Mouse (Mus musculus) forebrain, embryonic 10.5 days (tissue): ENCODE results near the gene Rnf214. TPM values are rescaled to one million over a fixed set of nuclear protein-coding genes. Genes with fewer than 3 reads are reported as not detected.

Experiments used
- DNase-seq: peaks from one replicate; pipeline ENCODE4 v3.0.0-alpha.2; 2017; ENCODE audit warnings: low spot score; ENCODE audit errors: extremely low spot score
- H3K27ac ChIP-seq: fragments of 300-500 bp; sonication (generic); 2 replicates; pipeline ENCODE4 v1.5.1; 2016; ENCODE audit warnings: mild to moderate bottlenecking
- H3K27me3 ChIP-seq: fragments of 300-500 bp; sonication (generic); 2 replicates; pipeline ENCODE4 v1.6.1; 2016; ENCODE audit warnings: mild to moderate bottlenecking; ENCODE audit not compliant: poor library complexity, severe bottlenecking
- H3K36me3 ChIP-seq: fragments of 300-500 bp; sonication (generic); replicated peaks from 2 replicates; pipeline ENCODE4 v1.6.1; 2016; ENCODE audit warnings: mild to moderate bottlenecking, moderate library complexity
- H3K4me1 ChIP-seq: fragments of 300-500 bp; sonication (generic); 2 replicates; pipeline ENCODE4 v1.6.1; 2016
- H3K4me3 ChIP-seq: fragments of 300-500 bp; sonication (generic); 2 replicates; pipeline ENCODE4 v1.5.1; 2016; ENCODE audit warnings: mild to moderate bottlenecking, moderate library complexity
- H3K9me3 ChIP-seq: fragments of 300-500 bp; sonication (generic); 2 replicates; pipeline ENCODE4 v1.6.1; 2016; ENCODE audit warnings: mild to moderate bottlenecking, moderate library complexity
- WGBS: fragments of 180-500 bp; shearing (Covaris S2); methylation state at CpG from one replicate; pipeline ENCODE4 v1.1.7; 2016; 5-methylcytosine and 5-hydroxymethylcytosine counted together
- polyA plus RNA-seq: library from polyadenylated mRNA; unstranded; fragments of >200 nt; fragmentation: Nextera tagmentation; extraction: Ambion mirVana; gene quantifications from 2 replicates; pipeline ENCODE4 v1.2.1, GENCODE M21; 2016

The Rnf214 gene
- polyA plus RNA-seq, 1 experiment from 2014 or later: 65.5 TPM

DNA sequence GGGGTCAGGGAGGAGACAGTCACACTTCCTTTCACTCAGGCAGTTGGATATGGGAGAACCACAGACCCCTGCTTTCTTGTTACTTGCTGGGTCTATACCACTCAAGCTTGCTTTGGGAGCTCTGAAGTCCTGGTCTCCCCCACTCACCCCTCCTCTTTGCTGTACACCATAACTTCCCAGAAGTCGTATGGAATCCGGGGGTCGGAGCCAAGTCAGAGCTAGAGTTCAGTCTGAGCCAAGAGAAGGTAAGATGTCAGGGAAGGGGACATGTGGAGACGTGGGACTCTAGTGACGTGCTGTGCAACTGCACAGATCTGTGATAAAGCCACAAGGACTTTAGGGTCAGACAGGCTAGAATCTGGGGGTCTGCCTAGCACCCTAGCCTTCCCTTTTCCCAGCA, 66.4 kb downstream of the Rnf214 start:
- no peaks in the 10 kb centered on the region for H3K27me3 ChIP-seq
- peaks cover 36% of the 10 kb centered on the region for H3K4me1 ChIP-seq
- no peak for DNase-seq
- peak overlapping the region; percentile 81; the same call in 1 of the 2 replicates for H3K4me3 ChIP-seq
- no peak overlapping the region for H3K27ac ChIP-seq
- 77% methylated on average over 5 of the region's 5 CpGs for WGBS
- H3K36me3 ChIP-seq: no peaks in the 10 kb centered on the region
- H3K9me3 ChIP-seq: no peaks in the 10 kb centered on the region

DNA sequence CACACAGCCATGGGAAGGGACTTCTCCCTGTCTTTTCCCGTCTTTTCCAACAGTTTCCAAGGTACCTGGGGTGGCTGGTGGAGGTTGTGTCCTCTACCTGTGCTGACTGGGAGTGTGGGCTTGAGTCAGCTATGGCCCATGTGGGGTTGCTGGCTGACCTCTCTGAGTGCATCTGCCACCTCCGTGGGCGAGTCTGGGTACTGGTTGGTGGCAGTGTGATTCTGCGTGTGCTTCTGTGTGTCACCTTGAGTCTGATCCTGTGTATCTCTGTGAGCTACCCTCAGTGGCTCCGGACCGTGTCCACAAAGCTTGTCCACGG, 66.8 kb downstream of the Rnf214 start:
- peak overlapping the region; percentile 81 for H3K4me3 ChIP-seq
- no peaks in the 10 kb centered on the region for H3K27me3 ChIP-seq
- 71% methylated on average over 7 of the region's 7 CpGs for WGBS
- H3K36me3 ChIP-seq: no peaks in the 10 kb centered on the region
- no peak overlapping the region for H3K27ac ChIP-seq
- no peaks in the 10 kb centered on the region for H3K9me3 ChIP-seq
- no peak for DNase-seq
- H3K4me1 ChIP-seq: peaks cover 35% of the 10 kb centered on the region

DNA sequence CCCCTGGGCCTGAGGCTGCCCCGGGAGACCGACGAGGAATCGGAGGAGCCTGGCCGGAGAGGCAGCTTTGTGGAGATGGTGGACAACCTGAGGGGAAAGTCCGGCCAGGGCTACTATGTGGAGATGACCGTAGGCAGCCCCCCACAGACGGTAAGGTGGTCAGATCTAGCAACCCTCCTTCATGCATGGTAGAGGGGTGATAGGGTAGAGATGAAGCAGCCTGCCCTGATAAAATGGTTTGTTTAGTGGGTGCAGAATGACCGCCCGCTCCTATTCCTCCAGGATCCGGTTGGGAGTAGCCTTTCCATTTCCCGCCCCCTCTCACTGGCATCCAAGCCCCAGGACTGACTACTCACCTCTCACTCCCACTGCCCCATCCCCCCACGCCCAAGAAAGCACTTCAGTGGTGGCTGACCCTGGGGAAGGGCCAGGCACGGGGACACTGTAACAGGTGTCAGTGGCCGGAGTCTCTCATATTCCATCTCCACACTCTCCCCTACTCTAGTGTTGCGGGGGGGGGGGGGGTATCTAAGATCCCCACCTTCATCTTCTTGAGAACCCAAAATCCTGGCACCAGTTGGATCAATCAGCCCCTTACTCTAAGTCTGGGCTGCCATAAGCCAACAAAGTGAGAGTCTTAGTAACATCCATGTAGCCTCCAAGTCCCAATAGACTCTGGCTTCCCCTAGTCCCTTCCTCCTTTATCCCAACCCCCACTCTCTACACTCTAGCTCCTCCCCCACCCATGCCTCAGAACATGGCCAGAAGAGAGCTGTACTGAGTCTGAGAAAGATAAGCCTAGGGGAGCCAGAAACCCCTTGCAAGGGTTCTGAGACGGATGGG, 67.4 kb downstream of the Rnf214 start:
- Histone ChIP-seq H3K4me1 (peaks cover 35% of the 10 kb centered on the region), H3K27me3 (no peaks in the 10 kb centered on the region), H3K9me3 (no peaks in the 10 kb centered on the region), H3K27ac (peak overlapping the region; percentile 83), H3K36me3 (no peaks in the 10 kb centered on the region), H3K4me3 (peak overlapping the region; percentile 81)
- WGBS: 11% methylated on average over 17 of the region's 17 CpGs
- no peak for DNase-seq

DNA sequence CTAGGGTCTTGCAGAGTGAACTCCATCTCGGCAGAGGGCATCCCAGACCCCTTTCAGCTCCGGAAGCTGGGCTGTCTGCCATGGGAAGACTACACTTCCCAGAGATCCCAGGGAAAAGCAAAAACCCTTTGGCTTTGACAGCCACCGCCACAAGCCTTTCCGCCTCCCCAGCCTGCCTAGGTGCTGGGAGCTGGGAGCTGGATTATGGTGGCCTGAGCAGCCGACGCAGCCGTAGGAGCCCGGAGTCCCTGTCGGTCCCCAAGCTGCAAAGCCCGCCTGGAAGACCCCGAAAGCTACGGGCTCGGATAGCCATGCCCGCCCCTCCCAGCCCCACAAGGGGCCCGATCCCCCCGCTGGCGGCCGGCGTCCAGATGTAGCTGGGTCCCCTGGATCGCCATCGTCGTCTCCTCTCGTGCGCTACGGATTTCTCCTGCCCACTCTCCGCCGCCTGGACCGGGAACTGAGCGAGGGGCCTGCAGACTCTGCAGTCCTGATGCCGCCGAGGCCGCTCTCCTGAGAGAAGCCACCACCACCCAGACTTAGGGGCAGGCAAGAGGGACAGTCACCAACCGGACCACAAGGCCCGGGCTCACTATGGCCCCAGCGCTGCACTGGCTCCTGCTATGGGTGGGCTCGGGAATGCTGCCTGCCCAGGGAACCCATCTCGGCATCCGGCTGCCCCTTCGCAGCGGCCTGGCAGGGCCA, 68.1 kb downstream of the Rnf214 start, which contains the start of gene Bace1:
Gene Bace1 (plus strand): TSS at position 147 of the 705 bp plus-strand sequence.
- Histone ChIP-seq H3K27ac (peak within 1 kb of the TSS; percentile 83), H3K4me3 (peak within 1 kb of the TSS; percentile 81), H3K27me3 (no peaks in the 10 kb centered on the region), H3K4me1 (peaks cover 35% of the 10 kb centered on the region), H3K9me3 (no peaks in the 10 kb centered on the region), H3K36me3 (no peaks in the 10 kb centered on the region)
- peak; percentile 77 for DNase-seq
- WGBS: under 1% methylated on average over 40 of the region's 40 CpGs

DNA sequence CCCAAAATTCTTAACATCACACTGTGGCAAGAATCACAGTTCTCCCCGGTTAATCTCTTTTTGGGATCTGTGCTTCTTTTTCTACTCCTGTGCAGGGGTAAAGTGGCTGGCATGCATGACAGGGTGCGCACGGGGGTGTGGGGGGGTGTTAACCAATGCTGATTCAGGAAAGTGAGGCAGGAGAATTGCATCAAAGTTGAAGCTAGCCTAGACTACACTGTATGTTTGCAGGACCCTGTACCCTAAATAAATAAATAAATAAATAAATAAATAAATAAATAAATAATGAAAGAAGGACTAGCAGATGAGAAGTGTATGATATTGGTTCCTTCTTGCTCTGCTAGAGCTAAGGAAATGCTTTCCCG, 68.7 kb downstream of the Rnf214 start:
- no peaks in the 10 kb centered on the region for H3K27me3 ChIP-seq
- 25% methylated on average over 4 of the region's 4 CpGs for whole genome bisulfite sequencing
- no peaks in the 10 kb centered on the region for H3K36me3 ChIP-seq
- H3K27ac ChIP-seq: no peak overlapping the region; the same call in 1 of the 2 replicates
- H3K9me3 ChIP-seq: no peaks in the 10 kb centered on the region
- H3K4me1 ChIP-seq: peaks cover 35% of the 10 kb centered on the region
- peak overlapping the region; percentile 81 for H3K4me3 ChIP-seq
- DNase-seq: no peak

DNA sequence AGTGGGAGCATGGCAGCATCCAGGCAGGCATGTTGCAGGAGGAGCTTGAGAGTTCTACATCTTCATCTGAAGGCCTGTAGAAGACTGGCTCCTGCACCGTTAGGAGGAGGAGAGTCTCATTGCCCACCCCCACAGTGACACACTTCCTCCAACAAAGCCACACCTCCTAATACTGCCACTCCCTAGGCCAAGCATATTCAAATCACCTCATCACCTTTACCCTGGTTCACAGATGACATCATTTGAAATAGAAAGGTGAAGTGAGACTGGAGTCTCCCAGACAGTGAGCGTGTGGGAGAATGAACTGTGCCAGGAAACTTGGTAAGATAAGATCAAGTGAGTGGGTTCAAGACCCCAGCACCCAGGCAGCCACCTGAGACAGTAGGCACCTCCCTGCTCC, 73.2 kb downstream of the Rnf214 start:
- peaks cover 3% of the 10 kb centered on the region; the same call in 1 of the 2 replicates for H3K9me3 ChIP-seq
- WGBS: 85% methylated on average over 2 of the region's 2 CpGs
- H3K27ac ChIP-seq: no peak overlapping the region
- no peak overlapping the region for H3K4me3 ChIP-seq
- DNase-seq: no peak
- H3K27me3 ChIP-seq: no peaks in the 10 kb centered on the region
- H3K4me1 ChIP-seq: peaks cover 8% of the 10 kb centered on the region
- H3K36me3 ChIP-seq: no peaks in the 10 kb centered on the region

DNA sequence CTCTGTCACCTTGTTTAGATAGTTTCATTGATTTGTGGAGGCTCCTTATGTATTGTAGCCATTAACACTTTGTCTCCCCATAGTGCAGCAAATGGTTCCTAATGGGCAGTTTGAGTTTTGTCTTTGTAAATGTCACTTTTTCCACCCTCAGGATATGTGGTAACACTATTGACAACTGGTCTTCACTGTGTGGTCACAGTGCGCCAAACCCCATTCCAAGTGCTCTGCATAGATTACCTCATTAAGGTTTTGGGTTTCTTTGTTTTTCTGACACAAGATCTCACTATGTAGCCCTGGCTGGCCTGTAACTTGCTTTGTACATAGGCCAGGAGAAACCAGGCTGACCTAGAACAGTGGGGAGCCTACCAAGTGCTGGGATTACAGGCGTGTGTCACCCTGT, 73.8 kb downstream of the Rnf214 start:
- H3K27ac ChIP-seq: no peak overlapping the region
- H3K27me3 ChIP-seq: no peaks in the 10 kb centered on the region
- WGBS: 85% methylated on average over 2 of the region's 2 CpGs
- H3K36me3 ChIP-seq: no peaks in the 10 kb centered on the region
- DNase-seq: no peak
- no peak overlapping the region for H3K4me3 ChIP-seq
- H3K4me1 ChIP-seq: peaks cover 8% of the 10 kb centered on the region
- peaks cover 3% of the 10 kb centered on the region; the same call in 1 of the 2 replicates for H3K9me3 ChIP-seq

DNA sequence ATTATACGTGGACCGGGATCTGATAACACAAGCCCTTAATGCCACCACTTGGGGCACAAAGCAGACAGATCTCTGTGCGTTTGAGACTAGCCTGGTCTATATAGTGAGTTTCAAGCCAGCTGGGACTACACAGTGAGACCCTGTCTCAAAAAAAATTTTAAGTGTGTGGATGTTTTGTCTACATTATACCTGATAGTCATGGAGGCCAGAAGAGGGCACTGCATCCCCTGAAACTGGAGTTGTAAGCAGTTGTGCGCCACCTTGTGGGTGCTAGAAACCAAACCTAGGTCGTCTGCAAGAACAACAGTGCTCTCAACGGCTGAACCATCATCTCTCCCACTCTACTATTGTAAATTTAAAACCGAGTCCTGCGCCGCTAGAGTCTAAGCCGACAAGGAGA, 77.6 kb downstream of the Rnf214 start:
- Histone ChIP-seq H3K27ac (peak overlapping the region; percentile 90; the same call in 1 of the 2 replicates), H3K4me1 (peaks cover 25% of the 10 kb centered on the region), H3K36me3 (no peaks in the 10 kb centered on the region), H3K4me3 (peak overlapping the region; percentile 82), H3K27me3 (no peaks in the 10 kb centered on the region), H3K9me3 (peaks cover 3% of the 10 kb centered on the region; the same call in 1 of the 2 replicates)
- 31% methylated on average over 10 of the region's 10 CpGs for WGBS
- peak; percentile 77 for DNase-seq

DNA sequence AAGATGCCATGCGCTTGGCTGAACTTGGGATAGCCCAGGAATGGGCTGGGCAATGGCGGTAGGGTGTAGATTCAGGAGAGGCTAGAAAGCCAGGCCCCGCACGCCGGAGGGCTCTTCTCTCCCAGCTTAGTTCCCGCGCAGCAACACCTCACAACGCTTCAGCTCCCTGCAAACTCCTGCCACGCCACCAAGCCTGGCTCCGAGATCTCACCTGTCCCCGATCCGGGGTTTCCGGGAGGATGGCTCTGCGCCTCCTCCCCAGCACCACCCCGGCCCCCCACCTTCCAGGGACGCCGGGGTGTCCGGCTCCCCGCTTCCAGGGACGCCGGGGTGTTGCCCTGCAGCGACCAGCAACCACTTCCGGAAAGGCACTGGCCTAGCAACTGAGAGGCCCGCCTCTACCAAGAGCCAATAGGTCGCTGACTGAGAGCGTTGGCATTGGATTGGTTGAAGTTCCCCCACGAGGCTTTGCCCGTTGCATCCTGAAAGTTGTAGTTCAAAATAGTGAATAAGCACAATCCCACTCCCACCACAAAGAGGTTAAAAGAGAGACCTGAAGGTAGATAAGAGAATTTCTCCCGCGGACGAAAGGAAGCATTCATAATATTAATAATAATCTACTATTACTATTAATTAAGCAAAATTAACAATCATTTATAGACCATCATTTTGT, 78.3 kb downstream of the Rnf214 start, which contains the start of gene Cep164:
Gene Cep164 (minus strand): TSS at position 401 of the 673 bp plus-strand sequence.
- H3K27me3 ChIP-seq: no peaks in the 10 kb centered on the region
- WGBS: 0% methylated on average over 31 of the region's 31 CpGs
- peak within 1 kb of the TSS; percentile 90 for H3K27ac ChIP-seq
- H3K4me1 ChIP-seq: peaks cover 25% of the 10 kb centered on the region
- H3K36me3 ChIP-seq: peaks cover 3% of the 10 kb centered on the region
- peak within 1 kb of the TSS; percentile 82 for H3K4me3 ChIP-seq
- DNase-seq: peak; percentile 90
- peaks cover 3% of the 10 kb centered on the region; the same call in 1 of the 2 replicates for H3K9me3 ChIP-seq

DNA sequence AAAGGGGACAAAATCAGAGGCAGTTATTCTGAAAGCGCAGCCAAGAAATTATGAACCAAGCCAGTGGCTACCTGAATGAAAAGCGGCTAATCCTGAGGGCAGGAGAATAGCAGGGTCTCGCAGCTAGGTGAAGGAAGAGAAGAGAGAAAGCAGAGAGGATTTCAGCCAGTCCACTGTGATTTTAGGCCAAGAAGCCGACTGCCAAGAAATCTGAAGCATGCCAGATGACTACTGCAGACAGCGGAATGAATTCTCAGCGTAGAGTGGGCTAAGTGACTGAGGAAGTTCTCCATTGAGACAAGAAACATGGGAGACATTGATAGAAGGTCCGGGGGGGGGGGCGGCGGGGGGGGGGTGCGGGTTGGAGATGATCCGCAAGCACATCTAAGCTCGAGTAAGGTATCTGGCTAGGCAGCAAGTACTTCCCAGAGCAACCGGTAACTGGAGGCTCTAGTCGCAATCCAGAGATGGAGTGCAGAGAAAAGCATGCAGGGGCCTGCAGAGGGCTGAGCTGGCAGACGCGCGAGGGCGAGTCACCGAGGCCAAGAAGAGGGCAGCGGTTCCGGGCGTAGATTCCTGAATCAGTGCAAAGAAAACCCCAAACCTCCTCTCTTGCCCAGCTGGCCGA, 78.9 kb downstream of the Rnf214 start:
- peaks cover 25% of the 10 kb centered on the region for H3K4me1 ChIP-seq
- peak overlapping the region; percentile 90 for H3K27ac ChIP-seq
- H3K27me3 ChIP-seq: no peaks in the 10 kb centered on the region
- WGBS: 5% methylated on average over 19 of the region's 23 CpGs
- H3K9me3 ChIP-seq: peaks cover 3% of the 10 kb centered on the region; the same call in 1 of the 2 replicates
- DNase-seq: no peak
- peaks cover 10% of the 10 kb centered on the region for H3K36me3 ChIP-seq
- H3K4me3 ChIP-seq: peak overlapping the region; percentile 82

DNA sequence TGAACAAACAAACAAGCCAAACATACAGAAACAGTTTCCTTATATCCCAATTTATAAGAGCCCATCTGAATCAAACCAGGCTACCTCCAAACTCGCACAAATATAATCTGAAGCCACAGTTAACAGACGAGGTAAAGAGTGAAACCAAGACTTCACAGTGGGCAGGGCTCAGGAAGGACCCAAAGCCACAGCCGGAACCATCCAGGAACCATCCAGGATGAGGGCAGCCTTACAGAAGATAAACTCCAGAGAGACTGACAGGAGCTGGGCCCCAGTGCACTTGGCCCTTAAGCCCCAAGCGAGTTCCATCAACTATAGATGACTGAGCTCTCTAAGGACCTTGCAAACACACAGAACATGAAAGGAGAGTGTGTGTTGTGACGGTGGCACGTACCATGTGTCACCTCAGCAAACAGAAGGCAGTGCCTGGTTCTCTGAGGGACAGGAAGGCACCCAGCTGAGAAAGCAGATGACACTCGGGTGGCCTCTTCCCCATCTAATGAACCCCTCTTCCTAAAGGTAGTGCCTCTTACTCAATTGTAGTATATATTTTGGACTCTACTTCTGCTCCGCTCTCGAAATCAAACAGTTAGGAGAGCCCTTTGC, 88.2 kb downstream of the Rnf214 start:
- Histone ChIP-seq H3K9me3 (no peaks in the 10 kb centered on the region; the same call in 1 of the 2 replicates), H3K4me3 (no peak overlapping the region), H3K27ac (no peak overlapping the region), H3K27me3 (no peaks in the 10 kb centered on the region), H3K4me1 (no peaks in the 10 kb centered on the region), H3K36me3 (peaks cover 72% of the 10 kb centered on the region)
- no peak for DNase-seq
- WGBS: 91% methylated on average over 9 of the region's 9 CpGs

DNA sequence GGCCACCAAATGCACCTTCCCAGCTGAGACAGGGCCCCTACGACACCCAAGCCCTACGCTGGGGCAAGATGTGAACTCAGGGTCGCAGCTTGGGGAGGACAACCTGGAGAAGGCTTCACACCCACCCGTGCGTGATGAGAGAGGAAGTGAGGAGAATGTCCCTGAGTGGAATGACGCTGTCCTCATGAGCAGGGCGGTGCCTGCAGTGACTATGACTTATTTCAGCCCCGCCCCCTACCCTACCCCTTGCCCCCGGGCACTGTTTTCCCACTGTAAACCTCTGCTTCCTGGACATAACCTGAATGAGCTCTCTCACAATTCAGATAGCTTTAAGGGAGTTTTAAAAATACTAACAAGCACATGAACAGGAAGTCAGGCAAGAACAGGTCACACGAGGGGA, 91.2 kb downstream of the Rnf214 start:
- WGBS: 89% methylated on average over 10 of the region's 10 CpGs
- no peak for DNase-seq
- Histone ChIP-seq H3K4me3 (no peak overlapping the region), H3K36me3 (peaks cover 55% of the 10 kb centered on the region), H3K4me1 (no peaks in the 10 kb centered on the region), H3K9me3 (no peaks in the 10 kb centered on the region; the same call in 1 of the 2 replicates), H3K27me3 (no peaks in the 10 kb centered on the region), H3K27ac (no peak overlapping the region)
